Mouse (Mus musculus): Measurements from ENCODE around the gene Smok3a.

- no peak for TF ChIP-seq POLR2A (IDR thresholded peaks at IDR 0.05; ENCODE audit: low read depth, low read length)
- no peak for TF ChIP-seq MAX (IDR thresholded peaks at IDR 0.05; ENCODE audit: low read length)
- no peak for TF ChIP-seq JUND (conservative IDR thresholded peaks at IDR 0.05; ENCODE audit: low read depth, low read length)
- TF ChIP-seq USF1 (IDR thresholded peaks at IDR 0.05; ENCODE audit: low read depth, low read length) = no peak
These were observed 34.7 kb upstream of the Smok3a start for GRCm38 (mm10) chr5:137986351-137986750.

Data from CH12.LX (cell line).